Mouse (Mus musculus) urinary bladder, postnatal 4 days (tissue): ENCODE measurements around the gene AI987944.

Experiments used
- DNase-seq, 2 experiments: peaks; one replicate each; pipeline ENCODE4 v3.0.0; 2021 to 2022; ENCODE audit warnings: low spot score in 2 of 2

Gene AI987944

GRCm38 (mm10) chr7:41393048-41393971, at the start of gene AI987944:
Gene AI987944 (minus strand): TSS chr7:41393379.
- DNase-seq: peak; percentile 66 to 74

DNA sequence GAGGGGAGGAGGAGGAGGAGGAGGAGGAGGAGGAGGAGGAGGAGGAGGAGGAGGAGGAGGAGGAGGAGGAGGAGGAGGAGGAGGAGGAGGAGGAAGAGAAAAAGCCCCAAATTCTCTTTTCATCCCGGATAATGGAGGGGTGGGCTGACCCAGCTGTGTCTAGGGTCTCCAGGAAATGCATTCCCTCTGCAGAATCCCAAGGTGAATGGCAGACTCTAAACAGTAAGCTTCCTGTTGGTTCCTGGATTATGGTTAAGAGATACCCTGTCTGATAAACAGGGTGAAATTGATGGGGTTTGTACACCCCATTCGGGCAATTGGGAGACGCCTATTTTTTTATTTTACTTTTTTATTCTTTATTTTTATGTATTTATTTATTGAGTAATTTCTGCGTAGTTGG, 951 bp upstream of the AI987944 start:
- no peak for DNase-seq
